Mouse (Mus musculus) lung, adult 2 months (tissue): ENCODE results near the gene 4930469K13Rik.

Experiments
- CTCF ChIP-seq: fragments of 200-500 bp; IDR thresholded peaks from 2 replicates; pipeline ENCODE4 v1.5.1; 2011; ENCODE audit warnings: mild to moderate bottlenecking, low read length, control low read depth; ENCODE audit not compliant: insufficient read depth
- POLR2A ChIP-seq: fragments of 200-500 bp; IDR thresholded peaks from 2 replicates; pipeline ENCODE4 v1.6.1; 2011; ENCODE audit warnings: low read depth, mild to moderate bottlenecking, control low read depth, low read length, borderline replicate concordance; ENCODE audit errors: extremely low read depth

DNA sequence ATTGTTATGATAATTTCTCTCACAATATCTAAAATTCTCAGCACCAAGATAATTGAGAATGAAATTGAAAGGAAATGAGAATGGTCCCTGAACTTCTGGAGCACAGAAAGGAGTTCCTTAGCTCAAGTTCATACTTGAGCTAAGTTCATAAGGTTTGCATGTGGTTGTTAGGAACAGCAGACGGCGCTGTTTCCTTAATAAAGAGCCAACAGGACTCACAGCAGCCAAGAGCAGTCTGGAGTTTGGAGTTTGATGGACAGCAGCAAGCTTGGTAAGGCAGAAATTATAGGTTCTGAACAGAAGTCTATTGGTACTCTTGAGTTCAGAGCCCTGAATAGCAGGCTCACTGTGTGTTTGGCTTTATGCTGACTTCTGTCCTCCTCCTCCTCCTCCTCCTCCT, 24.8 kb upstream of the 4930469K13Rik start:
- TF ChIP-seq CTCF: no peak
- no peak for TF ChIP-seq POLR2A
